Mouse (Mus musculus): ENCODE results near the gene Supt6. TPM values are rescaled to one million over a fixed set of nuclear protein-coding genes. Genes with fewer than 3 reads are reported as not detected.
"Not testable (repeated sequence)": the region's sequence is repeated elsewhere in the genome, so short reads cannot be mapped to it uniquely, and the experiment has no call there.

The Supt6 gene
- polyA plus RNA-seq (2016; fragmentation: Nextera tagmentation; extraction: Ambion mirVana), result 20.2 and 20.3 TPM in 2 replicates

GRCm38 (mm10) chr11:78245627-78246317, at the start of gene Supt6, which contains the start of gene Sdf2:
TSS of gene Supt6 (minus strand) at chr11:78245987.
TSS of gene Sdf2 (plus strand) at chr11:78245746.
- peak; percentile 91 for ATAC-seq
- H3K4me1 ChIP-seq, result peaks cover 44% of the 10 kb centered on the region
- peak within 1 kb of the TSS; percentile 95 for H3K27ac ChIP-seq
- peak within 1 kb of the TSS; percentile 76 for H3K4me3 ChIP-seq
- H3K9me3 ChIP-seq (replicated peaks), result no peaks in the 10 kb centered on the region
- under 1% methylated on average over 50 of the region's 50 CpGs for WGBS (ENCODE audit: insufficient replicate concordance)
- peak within 1 kb of the TSS; percentile 82 for H3K9ac ChIP-seq
- H3K27me3 ChIP-seq (replicated peaks), result no peaks in the 10 kb centered on the region
- H3K36me3 ChIP-seq, result peaks cover 19% of the 10 kb centered on the region
- H3K4me2 ChIP-seq, result peak within 1 kb of the TSS; percentile 85

- Histone ChIP-seq H3K27me3 (replicated peaks) (no peaks in the 10 kb centered on the region), H3K4me3 (no peak overlapping the region), H3K4me1 (no peaks in the 10 kb centered on the region), H3K9ac (no peak overlapping the region), H3K27ac (no peak overlapping the region), H3K9me3 (replicated peaks) (no peaks in the 10 kb centered on the region), H3K4me2 (no peak overlapping the region), H3K36me3 (peaks cover 37% of the 10 kb centered on the region)
- 83% methylated on average over 6 of the region's 6 CpGs for WGBS (ENCODE audit: insufficient replicate concordance)
- ATAC-seq, result no peak
Observed at GRCm38 (mm10) chr11:78294585-78294984, 48.8 kb upstream of the Supt6 start.

GRCm38 (mm10) chr11:78290654-78291053, 44.9 kb upstream of the Supt6 start, which contains the start of gene BC030499:
TSS of gene BC030499 (plus strand) at chr11:78290841.
- H3K9ac ChIP-seq, result no peak within 1 kb of the TSS
- no peaks in the 10 kb centered on the region for H3K4me1 ChIP-seq
- H3K27ac ChIP-seq, result no peak within 1 kb of the TSS
- WGBS (ENCODE audit: insufficient replicate concordance), result 80% methylated on average over 4 of the region's 4 CpGs
- no peak within 1 kb of the TSS for H3K4me2 ChIP-seq
- H3K4me3 ChIP-seq, result no peak within 1 kb of the TSS
- H3K36me3 ChIP-seq, result peaks cover 76% of the 10 kb centered on the region
- H3K27me3 ChIP-seq (replicated peaks), result no peaks in the 10 kb centered on the region
- ATAC-seq, result no peak
- H3K9me3 ChIP-seq (replicated peaks), result no peaks in the 10 kb centered on the region

GRCm38 (mm10) chr11:78289146-78289763, 43.5 kb upstream of the Supt6 start:
- H3K4me1 ChIP-seq, result no peaks in the 10 kb centered on the region
- H3K4me3 ChIP-seq, result no peak overlapping the region
- H3K27ac ChIP-seq, result no peak overlapping the region
- H3K9me3 ChIP-seq (replicated peaks), result no peaks in the 10 kb centered on the region
- no peak overlapping the region for H3K9ac ChIP-seq
- 82% methylated on average over 7 of the region's 7 CpGs for WGBS (ENCODE audit: insufficient replicate concordance)
- H3K36me3 ChIP-seq, result peaks cover 90% of the 10 kb centered on the region
- no peak for ATAC-seq
- no peak overlapping the region for H3K4me2 ChIP-seq
- H3K27me3 ChIP-seq (replicated peaks), result no peaks in the 10 kb centered on the region

GRCm38 (mm10) chr11:78279586-78279985, 33.8 kb upstream of the Supt6 start:
- Histone ChIP-seq H3K4me3 (no peak overlapping the region), H3K4me1 (0 out of 2 replicates have a peak, but pooled peaks cover 3% of the 10 kb centered on the region), H3K4me2 (no peak overlapping the region), H3K27me3 (replicated peaks) (no peaks in the 10 kb centered on the region), H3K27ac (no peak overlapping the region), H3K9me3 (replicated peaks) (no peaks in the 10 kb centered on the region), H3K9ac (no peak overlapping the region), H3K36me3 (peaks cover 99% of the 10 kb centered on the region)
- ATAC-seq, result no peak
- 83% methylated on average over 4 of the region's 4 CpGs for WGBS (ENCODE audit: insufficient replicate concordance)

GRCm38 (mm10) chr11:78278853-78279252, 33.1 kb upstream of the Supt6 start:
- no peak overlapping the region for H3K27ac ChIP-seq
- H3K36me3 ChIP-seq, result peaks cover 99% of the 10 kb centered on the region
- WGBS (ENCODE audit: insufficient replicate concordance), result 77% methylated on average over 7 of the region's 7 CpGs
- no peaks in the 10 kb centered on the region for H3K27me3 ChIP-seq (replicated peaks)
- H3K4me2 ChIP-seq, result no peak overlapping the region
- ATAC-seq, result no peak
- 0 out of 2 replicates have a peak, but pooled peaks cover 3% of the 10 kb centered on the region for H3K4me1 ChIP-seq
- no peak overlapping the region for H3K9ac ChIP-seq
- no peak overlapping the region for H3K4me3 ChIP-seq
- H3K9me3 ChIP-seq (replicated peaks), result no peaks in the 10 kb centered on the region

- H3K27ac ChIP-seq; H3K27me3 ChIP-seq (replicated peaks); H3K4me3 ChIP-seq; H3K9ac ChIP-seq; H3K4me1 ChIP-seq; ATAC-seq; H3K9me3 ChIP-seq (replicated peaks); H3K4me2 ChIP-seq: not testable (repeated sequence)
- H3K36me3 ChIP-seq, result peaks cover 99% of the 10 kb centered on the region
- 85% methylated on average over 4 of the region's 4 CpGs for WGBS (ENCODE audit: insufficient replicate concordance)
Observed at GRCm38 (mm10) chr11:78276169-78276568, 30.4 kb upstream of the Supt6 start.

GRCm38 (mm10) chr11:78275596-78275995, 29.8 kb upstream of the Supt6 start:
- Histone ChIP-seq H3K4me3 (no peak overlapping the region), H3K36me3 (peaks cover 99% of the 10 kb centered on the region), H3K27ac (no peak overlapping the region), H3K27me3 (replicated peaks) (no peaks in the 10 kb centered on the region), H3K4me1 (no peaks in the 10 kb centered on the region), H3K4me2 (no peak overlapping the region), H3K9ac (no peak overlapping the region), H3K9me3 (replicated peaks) (no peaks in the 10 kb centered on the region)
- ATAC-seq, result no peak
- 91% methylated on average over 1 of the region's 1 CpGs for WGBS (ENCODE audit: insufficient replicate concordance)

GRCm38 (mm10) chr11:78271986-78272385, 26.2 kb upstream of the Supt6 start:
- no peak for ATAC-seq
- WGBS (ENCODE audit: insufficient replicate concordance), result 88% methylated on average over 13 of the region's 13 CpGs
- Histone ChIP-seq H3K27ac (no peak overlapping the region), H3K9ac (no peak overlapping the region), H3K4me2 (no peak overlapping the region), H3K9me3 (replicated peaks) (no peaks in the 10 kb centered on the region), H3K4me1 (no peaks in the 10 kb centered on the region), H3K4me3 (no peak overlapping the region), H3K36me3 (peaks cover 96% of the 10 kb centered on the region), H3K27me3 (replicated peaks) (no peaks in the 10 kb centered on the region)

- ATAC-seq, result no peak
- no peaks in the 10 kb centered on the region for H3K9me3 ChIP-seq (replicated peaks)
- H3K27me3 ChIP-seq (replicated peaks), result no peaks in the 10 kb centered on the region
- no peak overlapping the region for H3K27ac ChIP-seq
- peaks cover 18% of the 10 kb centered on the region for H3K4me1 ChIP-seq
- peaks cover 72% of the 10 kb centered on the region for H3K36me3 ChIP-seq
- no peak overlapping the region for H3K4me3 ChIP-seq
- no peak overlapping the region for H3K4me2 ChIP-seq
- no peak overlapping the region for H3K9ac ChIP-seq
- WGBS (ENCODE audit: insufficient replicate concordance), result 85% methylated on average over 6 of the region's 6 CpGs
Observed at GRCm38 (mm10) chr11:78265571-78265970, 19.8 kb upstream of the Supt6 start.

- H3K9me3 ChIP-seq (replicated peaks), result no peaks in the 10 kb centered on the region
- H3K4me3 ChIP-seq, result peak overlapping the region; percentile 95
- H3K4me1 ChIP-seq, result peaks cover 18% of the 10 kb centered on the region
- 4% methylated on average over 8 of the region's 8 CpGs for WGBS (ENCODE audit: insufficient replicate concordance)
- H3K27ac ChIP-seq, result peak overlapping the region; percentile 52
- H3K9ac ChIP-seq, result peak overlapping the region; percentile 95
- peaks cover 44% of the 10 kb centered on the region for H3K36me3 ChIP-seq
- H3K4me2 ChIP-seq, result peak overlapping the region; percentile 97
- ATAC-seq, result no peak
- peaks cover 4% of the 10 kb centered on the region; the same call in 1 of the 2 replicates for H3K27me3 ChIP-seq (replicated peaks)
Observed at GRCm38 (mm10) chr11:78262550-78262949, 16.8 kb upstream of the Supt6 start.
